Mouse (Mus musculus) MEL (cell line): ENCODE measurements around the gene Dusp1. TPM values are rescaled to one million over a fixed set of nuclear protein-coding genes. Genes with fewer than 3 reads are reported as not detected.

ENCODE experiments used
- DNase-seq: peaks from one replicate; pipeline ENCODE4 v3.0.0; 2011; ENCODE audit warnings: low read depth, low spot score
- H3K27ac ChIP-seq: 2 replicates; pipeline ENCODE4 v1.5.1; 2012; ENCODE audit warnings: low read depth, mild to moderate bottlenecking, control low read depth, low read length, moderate library complexity; ENCODE audit not compliant: control insufficient read depth
- H3K27me3 ChIP-seq, 2 experiments: fragments of 150-350 bp in 1 of 2; sonication (generic) in 1 of 2; 2 replicates each; pipeline ENCODE4 v1.6.1; 2012; ENCODE audit warnings: low read length in 2 of 2, mild to moderate bottlenecking in 2 of 2, improper control_type of control experiment in 1 of 2, moderate library complexity in 1 of 2; ENCODE audit not compliant: insufficient read depth in 2 of 2, control insufficient read depth in 1 of 2
- H3K36me3 ChIP-seq, 2 experiments: 2 replicates each; pipeline ENCODE4 v1.6.1; 2012 to 2014; ENCODE audit warnings: low read length in 2 of 2, improper control_type of control experiment in 1 of 2, inconsistent platforms in 1 of 2, mild to moderate bottlenecking in 1 of 2; ENCODE audit not compliant: insufficient read depth in 2 of 2, control insufficient read depth in 1 of 2
- H3K4me1 ChIP-seq, 2 experiments: fragments of 150-350 bp in 1 of 2; sonication (generic) in 1 of 2; 2 replicates each; pipeline ENCODE4 v1.6.1; 2012; ENCODE audit warnings: low read length in 2 of 2, improper control_type of control experiment in 1 of 2, mild to moderate bottlenecking in 1 of 2; ENCODE audit not compliant: insufficient read depth in 2 of 2, control insufficient read depth in 1 of 2
- H3K4me3 ChIP-seq, 2 experiments: fragments of 150-350 bp in 1 of 2; sonication (generic) in 1 of 2; 2 replicates each; pipeline ENCODE4 v1.5.1; 2012; ENCODE audit warnings: low read depth in 2 of 2, low read length in 2 of 2, mild to moderate bottlenecking in 2 of 2, moderate library complexity in 2 of 2, control low read depth in 1 of 2, improper control_type of control experiment in 1 of 2; ENCODE audit not compliant: control insufficient read depth in 1 of 2, insufficient read depth in 1 of 2
- H3K79me2 ChIP-seq: 2 replicates; pipeline ENCODE4 v1.6.1; 2012; ENCODE audit warnings: mild to moderate bottlenecking, low read length, moderate library complexity; ENCODE audit not compliant: control insufficient read depth, poor library complexity, insufficient read depth
- H3K9ac ChIP-seq: 2 replicates; pipeline ENCODE4 v1.6.1; 2012; ENCODE audit warnings: low read depth, mild to moderate bottlenecking, control low read depth, low read length, moderate library complexity; ENCODE audit not compliant: control insufficient read depth, poor library complexity, severe bottlenecking
- H3K9me3 ChIP-seq: fragments of 150-350 bp; sonication (generic); replicated peaks from 2 replicates; pipeline ENCODE4 v1.6.1; 2012; ENCODE audit warnings: mild to moderate bottlenecking, low read length, improper control_type of control experiment, moderate library complexity; ENCODE audit not compliant: insufficient read depth
- CHD2 ChIP-seq: IDR thresholded peaks from 2 replicates; pipeline ENCODE4 v1.6.1; 2011; ENCODE audit warnings: low read length, improper control_type of control experiment
- CTCF ChIP-seq, 3 experiments: IDR thresholded peaks in 2 of 3; conservative IDR thresholded peaks in 1 of 3; 2 replicates each; pipeline ENCODE4 v1.5.1; 2011 to 2012; ENCODE audit warnings: low read length in 3 of 3, low read depth in 2 of 3, mild to moderate bottlenecking in 2 of 3, improper control_type of control experiment in 1 of 3, inconsistent platforms in 1 of 3, mixed read lengths in 1 of 3, moderate library complexity in 1 of 3; ENCODE audit not compliant: control insufficient read depth in 1 of 3, insufficient read depth in 1 of 3, poor library complexity in 1 of 3, severe bottlenecking in 1 of 3
- ELF1 ChIP-seq: IDR thresholded peaks from 2 replicates; pipeline ENCODE4 v1.6.1; 2014; ENCODE audit warnings: low read depth, mild to moderate bottlenecking, inconsistent platforms, low read length, improper control_type of control experiment, moderate library complexity
- ETS1 ChIP-seq: IDR thresholded peaks from 2 replicates; pipeline ENCODE4 v1.6.1; 2012; ENCODE audit warnings: low read depth, mild to moderate bottlenecking, inconsistent platforms, low read length, improper control_type of control experiment, moderate library complexity
- GABPA ChIP-seq: IDR thresholded peaks from 2 replicates; pipeline ENCODE4 v1.6.1; 2012; ENCODE audit warnings: low read depth, mild to moderate bottlenecking, inconsistent platforms, low read length, improper control_type of control experiment, moderate library complexity
- GATA1 ChIP-seq: IDR thresholded peaks from 2 replicates; pipeline ENCODE4 v1.6.1; 2011; ENCODE audit warnings: low read depth, low read length, improper control_type of control experiment
- HCFC1 ChIP-seq: IDR thresholded peaks from 2 replicates; pipeline ENCODE4 v1.6.1; 2012; ENCODE audit warnings: low read depth, mild to moderate bottlenecking, inconsistent platforms, low read length, improper control_type of control experiment, moderate library complexity
- JUND ChIP-seq: IDR thresholded peaks from 2 replicates; pipeline ENCODE4 v1.6.1; 2011; ENCODE audit warnings: low read depth, mild to moderate bottlenecking, improper control_type of control experiment, low read length
- MAZ ChIP-seq: IDR thresholded peaks from 2 replicates; pipeline ENCODE4 v1.6.1; 2012; ENCODE audit warnings: low read depth, mild to moderate bottlenecking, inconsistent platforms, low read length, improper control_type of control experiment
- MEF2A ChIP-seq: IDR thresholded peaks from 2 replicates; pipeline ENCODE4 v1.6.1; 2014; ENCODE audit warnings: low read depth, mild to moderate bottlenecking, inconsistent platforms, low read length, improper control_type of control experiment; ENCODE audit not compliant: poor library complexity, insufficient replicate concordance, severe bottlenecking; ENCODE audit errors: extremely low read depth
- MYC ChIP-seq: IDR thresholded peaks from 2 replicates; pipeline ENCODE4 v1.6.1; 2011; ENCODE audit warnings: low read depth, mild to moderate bottlenecking, low read length, improper control_type of control experiment, moderate library complexity
- NELFE ChIP-seq: IDR thresholded peaks from 2 replicates; pipeline ENCODE4 v1.6.1; 2011; ENCODE audit warnings: low read depth, low read length, improper control_type of control experiment
- POLR2AphosphoS2 ChIP-seq: IDR thresholded peaks from 2 replicates; pipeline ENCODE4 v1.6.1; 2011; ENCODE audit warnings: low read length, improper control_type of control experiment
- POLR2AphosphoS5 ChIP-seq: IDR thresholded peaks from 2 replicates; pipeline ENCODE4 v1.6.1; 2012; ENCODE audit warnings: low read depth, borderline replicate concordance, mild to moderate bottlenecking, inconsistent platforms, low read length, moderate library complexity, mixed read lengths
- RAD21 ChIP-seq: IDR thresholded peaks from 2 replicates; pipeline ENCODE4 v1.6.1; 2011; ENCODE audit warnings: mild to moderate bottlenecking, low read depth, low read length, improper control_type of control experiment
- RCOR1 ChIP-seq: IDR thresholded peaks from 2 replicates; pipeline ENCODE4 v1.6.1; 2012; ENCODE audit warnings: low read depth, mild to moderate bottlenecking, inconsistent platforms, low read length, improper control_type of control experiment
- SIN3A ChIP-seq: IDR thresholded peaks from 2 replicates; pipeline ENCODE4 v1.6.1; 2012; ENCODE audit warnings: low read length, improper control_type of control experiment, inconsistent platforms
- SMC3 ChIP-seq: IDR thresholded peaks from 2 replicates; pipeline ENCODE4 v1.6.1; 2011; ENCODE audit warnings: low read depth, low read length, improper control_type of control experiment
- TAL1 ChIP-seq: IDR thresholded peaks from 2 replicates; pipeline ENCODE4 v1.6.1; 2012; ENCODE audit warnings: mild to moderate bottlenecking, inconsistent platforms, low read length, moderate library complexity, mixed read lengths
- TCF12 ChIP-seq: IDR thresholded peaks from 2 replicates; pipeline ENCODE4 v1.6.1; 2014; ENCODE audit warnings: low read depth, mild to moderate bottlenecking, inconsistent platforms, low read length, improper control_type of control experiment, moderate library complexity
- UBTF ChIP-seq: IDR thresholded peaks from 2 replicates; pipeline ENCODE4 v1.6.1; 2012; ENCODE audit warnings: low read depth, mild to moderate bottlenecking, inconsistent platforms, low read length, improper control_type of control experiment, moderate library complexity, borderline replicate concordance; ENCODE audit not compliant: insufficient read depth
- USF1 ChIP-seq: IDR thresholded peaks from 2 replicates; pipeline ENCODE4 v1.6.1; 2014; ENCODE audit warnings: low read depth, mild to moderate bottlenecking, inconsistent platforms, low read length, improper control_type of control experiment, moderate library complexity
- USF2 ChIP-seq, 2 experiments: IDR thresholded peaks; 2 replicates each; pipeline ENCODE4 v1.6.1; 2011 to 2012; ENCODE audit warnings: improper control_type of control experiment in 2 of 2, low read length in 2 of 2, borderline replicate concordance in 1 of 2, inconsistent platforms in 1 of 2, low read depth in 1 of 2, mild to moderate bottlenecking in 1 of 2; ENCODE audit not compliant: insufficient read depth in 1 of 2
- ZKSCAN1 ChIP-seq: IDR thresholded peaks from 2 replicates; pipeline ENCODE4 v1.6.1; 2012; ENCODE audit warnings: low read depth, mild to moderate bottlenecking, inconsistent platforms, low read length, improper control_type of control experiment, moderate library complexity
- ZNF384 ChIP-seq: IDR thresholded peaks from 2 replicates; pipeline ENCODE4 v1.6.1; 2012; ENCODE audit warnings: low read depth, mild to moderate bottlenecking, inconsistent platforms, low read length, improper control_type of control experiment
- polyA plus RNA-seq, 2 experiments: library from polyadenylated mRNA; stranded (reverse) in 1 of 2; unstranded in 1 of 2; fragments of >175 nt in 1 of 2; fragments of >200 nt in 1 of 2; gene quantifications; 2 replicates each; pipeline versions ENCODE4 v1.2.1 to v1.2.4; 2012; ENCODE audit warnings: low replicate concordance in 2 of 2, low read depth in 1 of 2; ENCODE audit not compliant: insufficient read length in 2 of 2, insufficient read depth in 1 of 2, missing spikeins in 1 of 2
- total RNA-seq: library from RNA; depleted of rRNA; stranded (reverse); fragments of 300-350 nt; gene quantifications from 2 replicates; pipeline ENCODE4 v1.2.3, GENCODE M21; 2012

Gene Dusp1
- total and polyA plus RNA-seq, 3 experiments = 0.96 to 5.0 TPM; not detected in 1

GRCm38 (mm10) chr17:26594958-26595357 is 33.0 kb upstream of the Dusp1 start:
- 0 out of 4 replicates have a peak, but pooled peaks cover 0 to 9% of the 10 kb centered on the region in 2 experiments for H3K4me1 ChIP-seq
- H3K27ac ChIP-seq = no peak overlapping the region
- no peak overlapping the region for H3K9ac ChIP-seq

GRCm38 (mm10) chr17:26594171-26594570 is 32.2 kb upstream of the Dusp1 start:
- no peaks in the 10 kb centered on the region; a peak in 1 of 4 replicates for H3K36me3 ChIP-seq

More at GRCm38 (mm10) chr17:26594958-26595357, 33.0 kb upstream of the Dusp1 start:
- Histone ChIP-seq H3K79me2 (no peaks in the 10 kb centered on the region), H3K4me3 (no peak overlapping the region), H3K9me3 (no peaks in the 10 kb centered on the region), H3K36me3 (no peaks in the 10 kb centered on the region), H3K27me3 (no peaks in the 10 kb centered on the region)
- TF ChIP-seq MAZ = no peak
- no peak for DNase-seq

GRCm38 (mm10) chr17:26593199-26593598 is 31.3 kb upstream of the Dusp1 start:
- Histone ChIP-seq H3K9ac (no peak overlapping the region), H3K36me3 (no peaks in the 10 kb centered on the region; a peak in 1 of 4 replicates), H3K79me2 (no peaks in the 10 kb centered on the region), H3K27me3 (no peaks in the 10 kb centered on the region), H3K4me1 (0 out of 4 replicates have a peak, but pooled peaks cover 0 to 9% of the 10 kb centered on the region in 2 experiments), H3K27ac (no peak overlapping the region), H3K4me3 (no peak overlapping the region), H3K9me3 (no peaks in the 10 kb centered on the region)
- DNase-seq = no peak
- TF ChIP-seq MEF2A = no peak
- no peak for TF ChIP-seq CTCF (IDR thresholded peaks at IDR 0.05 in 2 of 3, conservative IDR thresholded peaks at IDR 0.05 in 1 of 3; ENCODE audit: control insufficient read depth in 1 of 3, insufficient read depth in 1 of 3, low read depth in 2 of 3, low read length in 3 of 3, poor library complexity in 1 of 3, severe bottlenecking in 1 of 3)
- no peak for TF ChIP-seq ETS1
- no peak for TF ChIP-seq JUND
- no peak for TF ChIP-seq MYC
- TF ChIP-seq ZKSCAN1 = no peak
- TF ChIP-seq GATA1 = no peak
- no peak for TF ChIP-seq GABPA
- no peak for TF ChIP-seq MAZ
- TF ChIP-seq USF1 = no peak
- no peak for TF ChIP-seq TAL1
- no peak for TF ChIP-seq UBTF
- TF ChIP-seq RAD21 = no peak
- TF ChIP-seq ZNF384 = no peak

More at GRCm38 (mm10) chr17:26594171-26594570, 32.2 kb upstream of the Dusp1 start:
- H3K79me2 ChIP-seq = no peaks in the 10 kb centered on the region
- H3K4me3 ChIP-seq = no peak overlapping the region
- H3K9me3 ChIP-seq = no peaks in the 10 kb centered on the region
- no peaks in the 10 kb centered on the region for H3K27me3 ChIP-seq
- no peak overlapping the region for H3K9ac ChIP-seq
- DNase-seq = no peak
- TF ChIP-seq CTCF (IDR thresholded peaks at IDR 0.05 in 2 of 3, conservative IDR thresholded peaks at IDR 0.05 in 1 of 3; ENCODE audit: control insufficient read depth in 1 of 3, insufficient read depth in 1 of 3, low read depth in 2 of 3, low read length in 3 of 3, poor library complexity in 1 of 3, severe bottlenecking in 1 of 3) (no peak), CHD2 (no peak), TAL1 (no peak), ELF1 (no peak), USF2 (IDR thresholded peaks at IDR 0.05; ENCODE audit: borderline replicate concordance in 1 of 2, insufficient read depth in 1 of 2, low read depth in 1 of 2, low read length in 2 of 2) (no peak), SMC3 (no peak), ETS1 (no peak), ZNF384 (no peak), RCOR1 (no peak), POLR2AphosphoS5 (no peak), GABPA (no peak), POLR2AphosphoS2 (no peak), USF1 (no peak), NELFE (no peak), TCF12 (no peak), HCFC1 (no peak), SIN3A (no peak), MAZ (no peak)
- TF ChIP-seq, all 39 proteins: peak for 0
- Histone ChIP-seq H3K27ac (no peak overlapping the region), H3K4me1 (0 out of 4 replicates have a peak, but pooled peaks cover 0 to 9% of the 10 kb centered on the region in 2 experiments)
